Comparison of ENCODE assay signal across 7 mouse cellular contexts in the genomic region with DNA sequence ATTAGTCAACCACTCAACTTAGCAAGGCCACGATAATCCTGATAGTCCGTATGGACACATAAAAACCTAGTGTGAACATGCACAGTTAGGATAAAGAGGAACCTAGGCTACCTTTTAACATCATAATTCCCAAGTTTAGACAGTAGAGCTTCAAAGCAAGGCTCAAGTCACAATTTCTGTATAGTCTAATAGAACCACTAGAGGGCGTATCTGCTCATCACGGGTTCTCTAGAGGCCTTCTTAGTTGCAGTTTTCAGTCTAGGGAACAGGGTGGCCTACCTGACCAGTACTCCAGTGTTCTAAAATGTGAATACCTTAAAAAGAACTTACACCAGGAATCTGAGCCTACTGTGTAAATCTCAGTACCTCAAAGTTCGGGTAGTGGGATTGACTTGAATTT. TPM values are rescaled to one million over a fixed set of nuclear protein-coding genes. Genes with fewer than 3 reads are reported as not detected.
DNase-seq lines count a peak whose midpoint lies in the region.

No protein-coding gene starts in this region.

- peak; percentile 20 for DNase-seq in layer of hippocampus, adult 9-10 months (ENCODE audit: low spot score)
- DNase-seq in layer of hippocampus, postnatal 36 days: no peak
- DNase-seq in ES-CJ7 (ENCODE audit: low read depth, low spot score) (peak; percentile 69), ZHBTc4 (ENCODE audit: low read depth, low spot score) (peak; percentile 71)
- peak; percentile 74 for DNase-seq in induced T-regulatory cell, adult 2 months (ENCODE audit: low read depth)
- DNase-seq in yolk sac, embryonic 10.5 days (ENCODE audit: low spot score): peak; percentile 28
- no peak for DNase-seq in adrenal gland, postnatal 25 days

RNA-seq across cellular contexts. Expression of a gene that starts 0.9 kb away (rescaled TPM):
- total RNA-seq in layer of hippocampus, postnatal 36 days (2021): under 1 TPM; 0.45 to 0.66 TPM
- total RNA-seq in adrenal gland, postnatal 25 days (2021): 0.27 TPM in 1 of 2 replicates, not detected in the other

RNA-seq across cellular contexts. Expression of a gene that starts 7.9 kb away (rescaled TPM):
- total RNA-seq in layer of hippocampus, postnatal 36 days (2021): 10 to 100 TPM; 43.8 to 45.6 TPM
- total RNA-seq in adrenal gland, postnatal 25 days (2021): 51.0 and 62.4 TPM in 2 replicates

RNA-seq across cellular contexts. Expression of a gene that starts 12.4 kb away (rescaled TPM):
- total RNA-seq in layer of hippocampus, postnatal 36 days (2021): not detected
- 5.6 TPM in 1 of 2 replicates, not detected in the other for total RNA-seq in adrenal gland, postnatal 25 days (2021)

RNA-seq across cellular contexts. Expression of a gene that starts 19.5 kb away (rescaled TPM):
- total RNA-seq in layer of hippocampus, postnatal 36 days (2021): not detected
- not detected in 2 replicates for total RNA-seq in adrenal gland, postnatal 25 days (2021)

RNA-seq across cellular contexts. Expression of a gene that starts 55.1 kb away (rescaled TPM):
- total RNA-seq in layer of hippocampus, postnatal 36 days (2021): 10 to 100 TPM; 24.3 to 27.2 TPM
- 44.7 and 45.6 TPM in 2 replicates for total RNA-seq in adrenal gland, postnatal 25 days (2021)

Comparison
In these comparisons a context has a peak if more than half of its experiments do, and no peak if none do; other contexts are left out.
1. DNase-seq: peak in layer of hippocampus, adult 9-10 months (single experiment), ES-CJ7 (single experiment), ZHBTc4 (single experiment), induced T-regulatory cell, adult 2 months (single experiment) and yolk sac, embryonic 10.5 days (single experiment); none in layer of hippocampus, postnatal 36 days (0 of 2) and adrenal gland, postnatal 25 days (single experiment).